19 mouse cellular contexts compared by ENCODE assay signal in genomic region chr12:54942586-54943157, GRCm38 (mm10). TPM values are rescaled to one million over a fixed set of nuclear protein-coding genes. Genes with fewer than 3 reads are reported as not detected.
"Had no signal": no experiment of that assay in that cellular context is flagged by ENCODE, and none has a peak within 500 bp of the region (broad histone marks: within the 10 kb centered on the region; RNA-seq: fewer than 3 reads in every experiment).

No protein-coding gene starts in this region.

RNA-seq across cellular contexts. Expression of gene Gm20403, which starts 43.7 kb away (rescaled TPM):
- total RNA-seq: layer of hippocampus, postnatal 14 days; left cerebral cortex, postnatal 25 days; monocyte, adult 5-6 weeks; neutrophil, adult 5-6 weeks had no signal
- polyA plus RNA-seq: kidney, adult 2 months; kidney, embryonic 14.5 days; limb, embryonic 10.5 days; limb, embryonic 13.5 days; liver, embryonic 12.5 days; liver, embryonic 16.5 days; lung, embryonic 15.5 days; midbrain, embryonic 10.5 days; midbrain, embryonic 13.5 days; midbrain, embryonic 16.5 days; neural tube, embryonic 13.5 days; spleen, adult 2 months; stomach, embryonic 16.5 days; testis, adult 2 months; urinary bladder, adult 2 months had no signal
